ENCODE assay signal across 8 mouse cellular contexts in genomic region chr1:124041559-124041958, GRCm38 (mm10). TPM values are rescaled to one million over a fixed set of nuclear protein-coding genes. Genes with fewer than 3 reads are reported as not detected.
DNase-seq lines count a peak whose midpoint lies in the region; TF ChIP-seq lines count a peak whose summit lies in the region.
"Had no signal": no experiment of that assay in that cellular context is flagged by ENCODE, and none has a peak within 500 bp of the region (broad histone marks: within the 10 kb centered on the region; RNA-seq: fewer than 3 reads in every experiment).

No protein-coding gene starts in this region.

- intact Hi-C loops in heart, postnatal 14 days (cut with DNase I): no loop called here

- H3K27ac ChIP-seq in layer of hippocampus, adult 2 months: no peak overlapping the region
- H3K27ac ChIP-seq: neural tube, embryonic 12.5 days had no signal

- DNase-seq in layer of hippocampus, adult 2 months (ENCODE audit: low spot score in 2 of 2): peak in 1 of 2 experiments; percentile 42
- DNase-seq in layer of hippocampus, postnatal 36 days: no peak
- peak; percentile 39 for DNase-seq in ES-CJ7 (ENCODE audit: low read depth, low spot score)
- peak; percentile 9 for DNase-seq in adrenal gland, postnatal 25 days
- peak; percentile 30 to 49 for DNase-seq in kidney, postnatal 25 days
- no peak for DNase-seq in Muller cell, postnatal 12 days (ENCODE audit: inconsistent ontology term)
- DNase-seq in heart, postnatal 14 days: no peak

- TF ChIP-seq CTCF in layer of hippocampus, adult 2 months (conservative IDR thresholded peaks at IDR 0.05): peak; percentile 82

- H3K4me3 ChIP-seq in layer of hippocampus, adult 2 months: no peak overlapping the region
- H3K4me3 ChIP-seq: neural tube, embryonic 12.5 days had no signal

RNA-seq across cellular contexts. Expression of gene Dpp10, which starts 3.8 kb away (rescaled TPM):
- 10 to 100 TPM; 30.4 to 38.9 TPM for total RNA-seq in layer of hippocampus, adult 2 months (2021)
- 10 to 100 TPM; 34.3 to 37.5 TPM for total RNA-seq in layer of hippocampus, postnatal 36 days (2021)
- total RNA-seq in adrenal gland, postnatal 25 days (2021): 0.06 TPM in 1 of 2 replicates, not detected in the other
- under 1 TPM in 1 of 2 experiments, not detected in 1; 0.05 TPM for total RNA-seq in heart, postnatal 14 days (2021)

Comparison
In these comparisons a context has a peak if more than half of its experiments do, and no peak if none do; other contexts are left out.
1. DNase-seq: peak in ES-CJ7 (single experiment), adrenal gland, postnatal 25 days (single experiment) and kidney, postnatal 25 days (2 of 2); none in layer of hippocampus, postnatal 36 days (0 of 2), Muller cell, postnatal 12 days (single experiment) and heart, postnatal 14 days (0 of 2).
2. RNA of gene Dpp10, which starts 3.8 kb away (total RNA-seq): 30.4 to 38.9 TPM in layer of hippocampus, adult 2 months and 34.3 to 37.5 TPM in layer of hippocampus, postnatal 36 days; 0.06 TPM in adrenal gland, postnatal 25 days and 0.05 TPM in heart, postnatal 14 days; every median in the first group is over 10 times any median in the second.